Mouse (Mus musculus): ENCODE results near the gene Agr2. TPM values are rescaled to one million over a fixed set of nuclear protein-coding genes. Genes with fewer than 3 reads are reported as not detected.
A peak's percentile ranks its signal among the peaks of the same experiment; 100 is the strongest.

Gene Agr2
- polyA plus RNA-seq, 1 experiment = not detected

- Histone ChIP-seq H3K4me1 (ENCODE audit: control insufficient read depth, insufficient read depth, low read length) (peaks cover 30% of the 10 kb centered on the region), H3K27ac (ENCODE audit: insufficient read depth, low read depth, low read length) (peak overlapping the region; percentile 30), H3K4me3 (ENCODE audit: insufficient read depth, low read length) (peak overlapping the region; percentile 42)
- TF ChIP-seq CTCF (IDR thresholded peaks at IDR 0.05; ENCODE audit: low read depth, low read length) = no peak
Measured at GRCm38 (mm10) chr12:36036776-36037175, 44.1 kb downstream of the Agr2 start.

- Histone ChIP-seq H3K4me3 (ENCODE audit: insufficient read depth, low read length) (peak overlapping the region; percentile 39), H3K27ac (ENCODE audit: insufficient read depth, low read depth, low read length) (peak overlapping the region; percentile 79), H3K4me1 (ENCODE audit: control insufficient read depth, insufficient read depth, low read length) (peaks cover 26% of the 10 kb centered on the region)
- TF ChIP-seq POLR2A (IDR thresholded peaks at IDR 0.05; ENCODE audit: borderline replicate concordance, low read depth, low read length) (no peak), CTCF (IDR thresholded peaks at IDR 0.05; ENCODE audit: low read depth, low read length) (no peak)
Measured at GRCm38 (mm10) chr12:36039541-36040084, 46.9 kb downstream of the Agr2 start.

- Histone ChIP-seq H3K27ac (ENCODE audit: insufficient read depth, low read depth, low read length) (no peak overlapping the region), H3K4me1 (ENCODE audit: control insufficient read depth, insufficient read depth, low read length) (peaks cover 26% of the 10 kb centered on the region), H3K4me3 (ENCODE audit: insufficient read depth, low read length) (no peak overlapping the region)
- TF ChIP-seq POLR2A (IDR thresholded peaks at IDR 0.05; ENCODE audit: borderline replicate concordance, low read depth, low read length) (no peak), CTCF (IDR thresholded peaks at IDR 0.05; ENCODE audit: low read depth, low read length) (no peak)
Measured at GRCm38 (mm10) chr12:36040571-36041280, 48.0 kb downstream of the Agr2 start.

GRCm38 (mm10) chr12:36041281-36041589 is 48.5 kb downstream of the Agr2 start:
- Histone ChIP-seq H3K4me1 (ENCODE audit: control insufficient read depth, insufficient read depth, low read length) (peaks cover 21% of the 10 kb centered on the region), H3K27ac (ENCODE audit: insufficient read depth, low read depth, low read length) (no peak overlapping the region), H3K4me3 (ENCODE audit: insufficient read depth, low read length) (no peak overlapping the region)
- no peak for TF ChIP-seq POLR2A (IDR thresholded peaks at IDR 0.05; ENCODE audit: borderline replicate concordance, low read depth, low read length)
- TF ChIP-seq CTCF (IDR thresholded peaks at IDR 0.05; ENCODE audit: low read depth, low read length) = no peak

GRCm38 (mm10) chr12:36041703-36042347 is 49.1 kb downstream of the Agr2 start:
- Histone ChIP-seq H3K27ac (ENCODE audit: insufficient read depth, low read depth, low read length) (no peak overlapping the region), H3K4me3 (ENCODE audit: insufficient read depth, low read length) (peak overlapping the region; percentile 72), H3K4me1 (ENCODE audit: control insufficient read depth, insufficient read depth, low read length) (peaks cover 17% of the 10 kb centered on the region)
- TF ChIP-seq POLR2A (IDR thresholded peaks at IDR 0.05; ENCODE audit: borderline replicate concordance, low read depth, low read length) (no peak), CTCF (IDR thresholded peaks at IDR 0.05; ENCODE audit: low read depth, low read length) (0 out of 2 replicates have a peak, but pooled peaks have one; percentile 19)

GRCm38 (mm10) chr12:36042348-36042778 is 49.7 kb downstream of the Agr2 start, which contains the start of gene Tspan13:
Tspan13 (minus strand) TSS chr12:36042500.
- TF ChIP-seq CTCF (IDR thresholded peaks at IDR 0.05; ENCODE audit: low read depth, low read length) = no peak
- TF ChIP-seq POLR2A (IDR thresholded peaks at IDR 0.05; ENCODE audit: borderline replicate concordance, low read depth, low read length) = no peak
- Histone ChIP-seq H3K4me3 (ENCODE audit: insufficient read depth, low read length) (peak within 1 kb of the TSS; percentile 72), H3K4me1 (ENCODE audit: control insufficient read depth, insufficient read depth, low read length) (peaks cover 14% of the 10 kb centered on the region), H3K27ac (ENCODE audit: insufficient read depth, low read depth, low read length) (no peak within 1 kb of the TSS)

- TF ChIP-seq POLR2A (IDR thresholded peaks at IDR 0.05; ENCODE audit: borderline replicate concordance, low read depth, low read length) = no peak
- no peak for TF ChIP-seq CTCF (IDR thresholded peaks at IDR 0.05; ENCODE audit: low read depth, low read length)
- no peak overlapping the region for H3K4me3 ChIP-seq (ENCODE audit: insufficient read depth, low read length)
- H3K4me1 ChIP-seq (ENCODE audit: control insufficient read depth, insufficient read depth, low read length) = peaks cover 7% of the 10 kb centered on the region
- H3K27ac ChIP-seq (ENCODE audit: insufficient read depth, low read depth, low read length) = no peak overlapping the region
Measured at GRCm38 (mm10) chr12:36044691-36045090, 52.0 kb downstream of the Agr2 start.

GRCm38 (mm10) chr12:36046196-36046595 is 53.5 kb downstream of the Agr2 start:
- no peak overlapping the region for H3K4me3 ChIP-seq (ENCODE audit: insufficient read depth, low read length)
- no peak overlapping the region for H3K27ac ChIP-seq (ENCODE audit: insufficient read depth, low read depth, low read length)
- no peaks in the 10 kb centered on the region; the same call in 1 of the 2 replicates for H3K4me1 ChIP-seq (ENCODE audit: control insufficient read depth, insufficient read depth, low read length)
- TF ChIP-seq POLR2A (IDR thresholded peaks at IDR 0.05; ENCODE audit: borderline replicate concordance, low read depth, low read length) = no peak
- no peak for TF ChIP-seq CTCF (IDR thresholded peaks at IDR 0.05; ENCODE audit: low read depth, low read length)

- no peak for TF ChIP-seq POLR2A (IDR thresholded peaks at IDR 0.05; ENCODE audit: borderline replicate concordance, low read depth, low read length)
- no peak for TF ChIP-seq CTCF (IDR thresholded peaks at IDR 0.05; ENCODE audit: low read depth, low read length)
- Histone ChIP-seq H3K27ac (ENCODE audit: insufficient read depth, low read depth, low read length) (no peak overlapping the region), H3K4me3 (ENCODE audit: insufficient read depth, low read length) (no peak overlapping the region), H3K4me1 (ENCODE audit: control insufficient read depth, insufficient read depth, low read length) (no peaks in the 10 kb centered on the region)
Measured at GRCm38 (mm10) chr12:36047593-36047992, 54.9 kb downstream of the Agr2 start.

- Histone ChIP-seq H3K27ac (ENCODE audit: insufficient read depth, low read depth, low read length) (no peak overlapping the region), H3K4me1 (ENCODE audit: control insufficient read depth, insufficient read depth, low read length) (no peaks in the 10 kb centered on the region), H3K4me3 (ENCODE audit: insufficient read depth, low read length) (no peak overlapping the region)
- TF ChIP-seq CTCF (IDR thresholded peaks at IDR 0.05; ENCODE audit: low read depth, low read length) = no peak
- no peak for TF ChIP-seq POLR2A (IDR thresholded peaks at IDR 0.05; ENCODE audit: borderline replicate concordance, low read depth, low read length)
Measured at GRCm38 (mm10) chr12:36050276-36050675, 57.6 kb downstream of the Agr2 start.

Other genes with a start within 250 kb of the Agr2 start
- gene Agr3, start 67.3 kb upstream of the Agr2 start, polyA plus RNA-seq (2012; ENCODE audit: insufficient read depth, insufficient read length, missing spikeins) = not detected in 2 replicates
- gene Tspan13, start 49.6 kb downstream of the Agr2 start, polyA plus RNA-seq (2012; ENCODE audit: insufficient read depth, insufficient read length, missing spikeins) = 14.5 and 18.1 TPM in 2 replicates
- gene Ankmy2, start 164.2 kb downstream of the Agr2 start, polyA plus RNA-seq (2012; ENCODE audit: insufficient read depth, insufficient read length, missing spikeins) = 15.1 and 17.2 TPM in 2 replicates
- 6.3 and 7.3 TPM in 2 replicates for gene Bzw2, start 165.2 kb downstream of the Agr2 start, polyA plus RNA-seq (2012; ENCODE audit: insufficient read depth, insufficient read length, missing spikeins)

All from bone marrow macrophage, adult 2 months (primary cell).